Mouse (Mus musculus) hindbrain, embryonic 10.5 days (tissue): ENCODE measurements at regions not wholly inside any gene's neighbourhood (a gene's known extent, or its start where the extent isn't known, plus 50 kb on each side); places are given as distances from the start of the nearest gene placed in this dataset.
A peak's percentile ranks its signal among the peaks of the same experiment; 100 is the strongest.

Experiments
- DNase-seq: peaks from one replicate; pipeline ENCODE4 v3.0.0-alpha.2; 2017; ENCODE audit warnings: low spot score
- H3K27ac ChIP-seq: fragments of 300-500 bp; sonication (generic); 2 replicates; pipeline ENCODE4 v1.5.1; 2016; ENCODE audit warnings: mild to moderate bottlenecking, moderate library complexity
- H3K27me3 ChIP-seq: fragments of 300-500 bp; sonication (generic); 2 replicates; pipeline ENCODE4 v1.6.1; 2016; ENCODE audit warnings: mild to moderate bottlenecking; ENCODE audit not compliant: poor library complexity, insufficient read depth, severe bottlenecking
- H3K36me3 ChIP-seq: fragments of 300-500 bp; sonication (generic); 2 replicates; pipeline ENCODE4 v1.6.1; 2016; ENCODE audit warnings: mild to moderate bottlenecking, moderate library complexity
- H3K4me1 ChIP-seq: fragments of 300-500 bp; sonication (generic); replicated peaks from 2 replicates; pipeline ENCODE4 v1.6.1; 2016; ENCODE audit warnings: mild to moderate bottlenecking
- H3K4me3 ChIP-seq: fragments of 300-500 bp; sonication (generic); 2 replicates; pipeline ENCODE4 v1.5.1; 2016; ENCODE audit warnings: mild to moderate bottlenecking, moderate library complexity
- H3K9me3 ChIP-seq: fragments of 300-500 bp; sonication (generic); 2 replicates; pipeline ENCODE4 v1.6.1; 2016; ENCODE audit warnings: mild to moderate bottlenecking, moderate library complexity
- WGBS: fragments of 180-500 bp; shearing (Covaris S2); methylation state at CpG from one replicate; pipeline ENCODE4 v1.1.7; 2016; 5-methylcytosine and 5-hydroxymethylcytosine counted together

DNA sequence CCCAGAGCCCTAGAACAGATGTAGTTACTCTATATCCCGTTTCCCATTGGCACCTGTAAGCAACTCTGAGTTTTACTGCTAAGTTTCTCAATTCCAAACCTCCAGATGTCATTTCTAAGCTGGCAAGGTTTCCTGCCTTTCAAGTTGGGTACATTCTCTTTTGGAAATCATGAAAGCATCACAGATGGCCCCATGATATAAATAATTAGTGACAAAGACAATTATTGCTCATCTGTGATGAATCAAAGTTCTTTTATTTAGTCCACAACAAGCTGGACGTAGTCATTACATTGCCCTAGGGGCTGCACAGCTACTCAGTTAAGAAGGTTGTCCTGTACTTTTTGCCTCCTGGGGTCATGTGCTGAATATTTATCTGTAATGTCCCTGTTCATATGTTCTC lies 303.2 kb upstream of the Btbd3 start:
- no peaks in the 10 kb centered on the region for H3K36me3 ChIP-seq
- no peaks in the 10 kb centered on the region for H3K27me3 ChIP-seq
- H3K27ac ChIP-seq, result no peak overlapping the region
- 82% methylated on average over 2 of the region's 2 CpGs for WGBS
- no peaks in the 10 kb centered on the region for H3K9me3 ChIP-seq
- H3K4me1 ChIP-seq, result no peaks in the 10 kb centered on the region
- no peak for DNase-seq
- H3K4me3 ChIP-seq, result no peak overlapping the region

- Histone ChIP-seq H3K27ac (no peak overlapping the region), H3K4me1 (no peaks in the 10 kb centered on the region), H3K27me3 (no peaks in the 10 kb centered on the region), H3K4me3 (no peak overlapping the region), H3K9me3 (no peaks in the 10 kb centered on the region), H3K36me3 (no peaks in the 10 kb centered on the region)
- DNase-seq, result no peak
- WGBS, result 86% methylated on average over 3 of the region's 3 CpGs
These were observed 304.4 kb upstream of the Btbd3 start for GRCm38 (mm10) chr2:137951942-137952341.

DNA sequence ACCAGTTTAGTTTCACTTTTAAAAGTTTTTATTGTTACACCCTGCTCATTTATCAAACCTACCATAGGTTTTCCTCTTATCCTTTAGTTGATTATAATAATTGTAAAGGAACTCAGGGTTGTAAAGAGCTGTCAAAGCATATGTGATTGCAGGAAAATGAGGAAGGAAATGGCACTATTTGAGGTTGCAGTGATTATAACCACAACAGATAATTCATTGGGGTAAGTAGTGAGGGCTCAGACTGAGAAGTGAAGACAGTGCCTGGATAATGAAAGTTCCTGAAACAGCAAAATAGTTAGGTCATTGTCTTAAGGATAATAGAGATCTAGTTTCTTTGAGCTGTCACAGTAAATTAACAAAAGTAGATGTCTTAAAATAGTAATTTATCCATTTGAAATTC lies 305.4 kb upstream of the Btbd3 start:
- Histone ChIP-seq H3K27me3 (no peaks in the 10 kb centered on the region), H3K9me3 (no peaks in the 10 kb centered on the region), H3K4me1 (no peaks in the 10 kb centered on the region), H3K27ac (no peak overlapping the region), H3K36me3 (no peaks in the 10 kb centered on the region), H3K4me3 (no peak overlapping the region)
- no peak for DNase-seq

DNA sequence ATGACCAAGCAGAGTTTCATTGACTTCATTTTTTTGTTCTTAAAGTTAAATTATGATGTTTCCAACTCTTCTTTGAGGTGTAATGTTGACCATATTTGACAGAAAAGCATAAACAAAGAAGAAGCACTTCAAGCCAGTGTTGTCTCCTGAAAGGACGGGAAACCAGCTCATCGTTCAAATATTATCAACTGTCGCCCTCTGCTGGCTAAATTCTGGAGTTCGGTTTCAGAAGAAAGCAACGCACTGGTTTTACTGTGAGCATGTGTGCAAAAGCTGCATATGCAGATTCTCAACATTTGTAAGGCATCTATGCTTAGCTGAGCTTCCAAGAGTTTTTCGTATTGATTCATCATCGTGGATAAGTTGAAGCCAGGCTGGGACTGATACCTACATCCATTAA lies 313.6 kb upstream of the Btbd3 start:
- no peaks in the 10 kb centered on the region for H3K36me3 ChIP-seq
- peak; percentile 79 for DNase-seq
- no peak overlapping the region for H3K27ac ChIP-seq
- H3K4me1 ChIP-seq, result peaks cover 24% of the 10 kb centered on the region
- WGBS, result 7% methylated on average over 7 of the region's 7 CpGs
- no peak overlapping the region for H3K4me3 ChIP-seq
- H3K27me3 ChIP-seq, result no peaks in the 10 kb centered on the region
- H3K9me3 ChIP-seq, result no peaks in the 10 kb centered on the region

- Histone ChIP-seq H3K4me1 (peaks cover 28% of the 10 kb centered on the region), H3K27me3 (no peaks in the 10 kb centered on the region), H3K27ac (peak overlapping the region; percentile 35; the same call in 1 of the 2 replicates), H3K36me3 (no peaks in the 10 kb centered on the region), H3K9me3 (no peaks in the 10 kb centered on the region), H3K4me3 (no peak overlapping the region)
- DNase-seq, result no peak
- 70% methylated on average over 3 of the region's 3 CpGs for WGBS
These were observed 316.8 kb upstream of the Btbd3 start for GRCm38 (mm10) chr2:137939591-137939990.

GRCm38 (mm10) chr2:137938831-137939480 lies 317.4 kb upstream of the Btbd3 start:
- WGBS, result 27% methylated on average over 7 of the region's 7 CpGs
- H3K27ac ChIP-seq, result peak overlapping the region; percentile 80

GRCm38 (mm10) chr2:137936613-137937012 lies 319.8 kb upstream of the Btbd3 start:
- Histone ChIP-seq H3K4me1 (peaks cover 28% of the 10 kb centered on the region), H3K27me3 (no peaks in the 10 kb centered on the region), H3K27ac (no peak overlapping the region), H3K36me3 (no peaks in the 10 kb centered on the region), H3K9me3 (no peaks in the 10 kb centered on the region), H3K4me3 (no peak overlapping the region)
- WGBS, result 85% methylated on average over 2 of the region's 2 CpGs
- no peak for DNase-seq

More at GRCm38 (mm10) chr2:137938831-137939480, 317.4 kb upstream of the Btbd3 start:
- H3K27me3 ChIP-seq, result no peaks in the 10 kb centered on the region
- DNase-seq, result peak; percentile 47
- no peaks in the 10 kb centered on the region for H3K9me3 ChIP-seq
- H3K36me3 ChIP-seq, result no peaks in the 10 kb centered on the region
- no peak overlapping the region for H3K4me3 ChIP-seq
- H3K4me1 ChIP-seq, result peaks cover 28% of the 10 kb centered on the region

DNA sequence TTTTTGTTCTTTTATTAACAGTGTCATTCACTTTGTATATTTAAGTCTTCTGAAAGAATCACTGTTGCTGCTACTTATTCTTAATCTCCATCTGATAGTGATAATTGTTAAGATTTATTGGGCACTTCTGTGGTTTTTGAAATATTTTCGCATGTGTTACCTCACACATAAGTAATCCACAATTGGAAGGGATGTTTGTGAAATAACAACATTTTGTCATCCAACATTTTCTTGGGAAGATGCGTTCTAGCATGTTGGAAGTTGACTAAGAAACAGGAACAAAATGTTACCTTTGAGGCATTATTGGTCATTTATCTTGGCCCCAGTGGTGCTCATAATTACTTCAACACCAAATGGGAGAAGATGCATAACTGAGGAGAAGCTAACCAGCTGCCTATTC lies 323.4 kb upstream of the Btbd3 start:
- Histone ChIP-seq H3K27me3 (no peaks in the 10 kb centered on the region), H3K4me3 (no peak overlapping the region), H3K9me3 (no peaks in the 10 kb centered on the region), H3K4me1 (peaks cover 5% of the 10 kb centered on the region), H3K27ac (no peak overlapping the region), H3K36me3 (no peaks in the 10 kb centered on the region)
- DNase-seq, result no peak
- WGBS, result 94% methylated on average over 2 of the region's 2 CpGs

- Histone ChIP-seq H3K4me1 (peaks cover 5% of the 10 kb centered on the region), H3K36me3 (no peaks in the 10 kb centered on the region), H3K27ac (no peak overlapping the region), H3K9me3 (no peaks in the 10 kb centered on the region), H3K4me3 (no peak overlapping the region), H3K27me3 (no peaks in the 10 kb centered on the region)
- WGBS, result 91% methylated on average over 4 of the region's 4 CpGs
- no peak for DNase-seq
These were observed 323.9 kb upstream of the Btbd3 start for GRCm38 (mm10) chr2:137932488-137932887.

- no peaks in the 10 kb centered on the region for H3K27me3 ChIP-seq
- H3K4me1 ChIP-seq, result no peaks in the 10 kb centered on the region
- no peaks in the 10 kb centered on the region for H3K9me3 ChIP-seq
- H3K4me3 ChIP-seq, result no peak overlapping the region
- H3K27ac ChIP-seq, result no peak overlapping the region
- WGBS, result 78% methylated on average over 5 of the region's 5 CpGs
- no peak for DNase-seq
- no peaks in the 10 kb centered on the region for H3K36me3 ChIP-seq
These were observed 330.9 kb upstream of the Btbd3 start for GRCm38 (mm10) chr2:137925488-137925887.

DNA sequence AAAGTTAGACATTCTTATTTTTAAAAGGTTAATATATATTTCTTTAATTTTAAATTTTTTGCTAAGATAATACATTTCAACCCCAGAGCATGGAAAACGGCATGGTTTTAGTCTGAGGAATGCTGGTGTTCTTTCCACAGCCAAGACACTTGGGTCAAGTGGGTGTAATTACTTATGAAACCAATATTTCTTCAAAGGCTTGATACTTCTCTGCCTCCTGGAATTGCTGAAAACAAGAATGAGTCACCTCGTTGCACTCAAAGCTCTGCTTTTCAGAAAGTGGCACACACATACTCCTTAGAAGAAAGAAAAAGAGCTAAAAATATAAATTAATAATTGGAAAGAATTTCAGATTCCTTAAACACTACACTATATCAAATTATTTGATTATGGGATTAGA lies 331.8 kb upstream of the Btbd3 start:
- WGBS, result 78% methylated on average over 2 of the region's 2 CpGs
- Histone ChIP-seq H3K9me3 (no peaks in the 10 kb centered on the region), H3K27ac (no peak overlapping the region), H3K4me1 (no peaks in the 10 kb centered on the region), H3K27me3 (no peaks in the 10 kb centered on the region), H3K36me3 (no peaks in the 10 kb centered on the region), H3K4me3 (no peak overlapping the region)
- DNase-seq, result no peak

DNA sequence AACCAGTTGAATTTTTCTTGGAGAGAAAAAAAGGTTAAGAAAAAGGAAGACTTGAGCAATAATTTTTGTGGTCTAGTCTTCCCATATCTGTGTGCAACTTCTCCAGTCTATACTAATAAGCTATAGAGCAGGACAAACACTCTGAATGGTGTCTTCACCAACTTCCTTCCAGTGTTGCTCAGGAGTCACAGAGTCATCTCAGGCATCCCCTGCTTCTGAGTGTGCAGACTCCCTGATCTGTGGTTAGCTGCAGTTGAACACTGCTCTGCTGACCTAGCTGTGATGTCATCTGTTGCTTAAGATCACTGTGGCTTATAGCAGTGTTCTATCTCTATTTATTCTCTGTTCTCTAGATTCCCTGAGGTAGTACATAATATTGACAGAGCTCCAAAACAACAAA lies 357.9 kb upstream of the Btbd3 start:
- Histone ChIP-seq H3K27me3 (no peaks in the 10 kb centered on the region), H3K36me3 (no peaks in the 10 kb centered on the region), H3K9me3 (no peaks in the 10 kb centered on the region), H3K4me1 (no peaks in the 10 kb centered on the region), H3K27ac (no peak overlapping the region), H3K4me3 (no peak overlapping the region)
- no peak for DNase-seq

GRCm38 (mm10) chr2:137880211-137881031 lies 375.9 kb upstream of the Btbd3 start:
- Histone ChIP-seq H3K27ac (no peak overlapping the region), H3K4me3 (no peak overlapping the region), H3K4me1 (no peaks in the 10 kb centered on the region), H3K27me3 (no peaks in the 10 kb centered on the region), H3K36me3 (no peaks in the 10 kb centered on the region), H3K9me3 (no peaks in the 10 kb centered on the region)
- 91% methylated on average over 7 of the region's 7 CpGs for WGBS
- DNase-seq, result no peak
